Mouse (Mus musculus) heart, embryonic 10.5 days (tissue): ENCODE data around the gene Pik3r5. TPM values are rescaled to one million over a fixed set of nuclear protein-coding genes. Genes with fewer than 3 reads are reported as not detected.
A peak's percentile ranks its signal among the peaks of the same experiment; 100 is the strongest.

Experiments
- DNase-seq: peaks from one replicate; pipeline ENCODE4 v3.0.0-alpha.2; 2017; ENCODE audit warnings: low spot score
- H3K27ac ChIP-seq: fragments of 300-500 bp; sonication (generic); 2 replicates; pipeline ENCODE4 v1.5.1; 2016; ENCODE audit warnings: mild to moderate bottlenecking
- H3K27me3 ChIP-seq: fragments of 300-500 bp; sonication (generic); 2 replicates; pipeline ENCODE4 v1.6.1; 2016; ENCODE audit warnings: mild to moderate bottlenecking; ENCODE audit not compliant: poor library complexity, insufficient read depth, severe bottlenecking
- H3K36me3 ChIP-seq: fragments of 300-500 bp; sonication (generic); 2 replicates; pipeline ENCODE4 v1.6.1; 2016; ENCODE audit warnings: mild to moderate bottlenecking, moderate library complexity
- H3K4me1 ChIP-seq: fragments of 300-500 bp; sonication (generic); 2 replicates; pipeline ENCODE4 v1.6.1; 2016; ENCODE audit warnings: mild to moderate bottlenecking
- H3K4me3 ChIP-seq: fragments of 300-500 bp; sonication (generic); 2 replicates; pipeline ENCODE4 v1.5.1; 2016; ENCODE audit warnings: mild to moderate bottlenecking, moderate library complexity
- H3K9me3 ChIP-seq: fragments of 300-500 bp; sonication (generic); 2 replicates; pipeline ENCODE4 v1.6.1; 2016; ENCODE audit warnings: mild to moderate bottlenecking, moderate library complexity
- whole genome bisulfite sequencing: fragments of 180-500 bp; shearing (Covaris S2); methylation state at CpG from one replicate; pipeline ENCODE4 v1.1.7; 2016; 5-methylcytosine and 5-hydroxymethylcytosine counted together
- polyA plus RNA-seq: library from polyadenylated mRNA; unstranded; fragments of >200 nt; fragmentation: Nextera tagmentation; extraction: Ambion mirVana; gene quantifications from 2 replicates; pipeline ENCODE4 v1.2.1, GENCODE M21; 2016

Gene Pik3r5
- 0.07 and 0.48 TPM in 2 replicates for polyA plus RNA-seq

- H3K27ac ChIP-seq: peak within 1 kb of the TSS; percentile 42; the same call in 1 of the 2 replicates
- no peaks in the 10 kb centered on the region for H3K9me3 ChIP-seq
- no peaks in the 10 kb centered on the region for H3K36me3 ChIP-seq
- DNase-seq: peak; percentile 93
- 7% methylated on average over 35 of the region's 35 CpGs for WGBS
- peaks cover 57% of the 10 kb centered on the region for H3K27me3 ChIP-seq
- H3K4me1 ChIP-seq: peaks cover 8% of the 10 kb centered on the region
- peak within 1 kb of the TSS; percentile 62 for H3K4me3 ChIP-seq
Observed at GRCm38 (mm10) chr11:68431699-68432360, at the start of gene Pik3r5. TSS of gene Pik3r5 (plus strand) at chr11:68432121.

DNA sequence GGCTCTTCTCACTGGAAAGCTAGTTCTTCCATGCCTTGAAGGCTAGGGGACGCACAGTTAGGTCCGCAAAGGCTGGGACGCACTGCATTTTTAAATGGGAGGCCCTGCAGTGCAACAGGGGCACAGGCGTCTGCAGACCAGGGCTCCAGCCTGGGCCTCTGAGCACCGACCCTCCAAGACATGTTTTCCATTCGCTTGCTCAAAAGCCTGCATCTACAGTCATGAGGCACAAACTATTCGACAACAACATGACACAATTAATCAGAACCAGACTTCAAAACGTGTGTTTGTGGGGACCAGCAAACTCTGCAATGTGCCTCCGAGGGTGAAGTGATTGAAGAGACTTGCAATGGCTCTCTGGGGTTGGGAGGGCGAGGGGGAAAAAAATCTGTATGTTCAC is 48.4 kb upstream of the Pik3r5 start:
- Histone ChIP-seq H3K36me3 (no peaks in the 10 kb centered on the region), H3K4me3 (peak overlapping the region; percentile 77; the same call in 1 of the 2 replicates), H3K27me3 (peaks cover 95% of the 10 kb centered on the region), H3K27ac (no peak overlapping the region), H3K9me3 (no peaks in the 10 kb centered on the region), H3K4me1 (peaks cover 55% of the 10 kb centered on the region)
- DNase-seq: no peak
- WGBS: 6% methylated on average over 10 of the region's 10 CpGs

DNA sequence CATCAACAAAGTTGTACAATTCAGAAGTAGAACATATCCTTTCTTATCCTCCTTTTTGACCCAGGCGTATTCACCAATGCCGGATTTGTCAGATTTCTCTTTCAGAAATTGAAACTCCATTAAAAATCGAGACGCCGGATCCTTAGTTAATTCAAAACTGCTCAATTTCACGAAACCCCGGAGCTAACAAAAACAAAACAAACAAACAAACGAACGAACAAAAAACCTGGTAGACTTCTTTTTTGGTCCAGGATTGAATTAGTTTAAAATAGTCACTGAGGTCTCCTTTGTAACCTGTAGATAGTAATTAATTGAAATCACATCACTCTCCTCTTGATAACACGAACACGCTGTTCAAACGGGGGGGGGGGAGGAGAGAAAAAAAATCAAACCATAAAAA is 47.8 kb upstream of the Pik3r5 start:
- Histone ChIP-seq H3K36me3 (no peaks in the 10 kb centered on the region), H3K4me1 (peaks cover 49% of the 10 kb centered on the region), H3K27ac (no peak overlapping the region; the same call in 1 of the 2 replicates), H3K27me3 (peaks cover 95% of the 10 kb centered on the region), H3K9me3 (no peaks in the 10 kb centered on the region), H3K4me3 (peak overlapping the region; percentile 77)
- DNase-seq: no peak
- 8% methylated on average over 12 of the region's 12 CpGs for WGBS

DNA sequence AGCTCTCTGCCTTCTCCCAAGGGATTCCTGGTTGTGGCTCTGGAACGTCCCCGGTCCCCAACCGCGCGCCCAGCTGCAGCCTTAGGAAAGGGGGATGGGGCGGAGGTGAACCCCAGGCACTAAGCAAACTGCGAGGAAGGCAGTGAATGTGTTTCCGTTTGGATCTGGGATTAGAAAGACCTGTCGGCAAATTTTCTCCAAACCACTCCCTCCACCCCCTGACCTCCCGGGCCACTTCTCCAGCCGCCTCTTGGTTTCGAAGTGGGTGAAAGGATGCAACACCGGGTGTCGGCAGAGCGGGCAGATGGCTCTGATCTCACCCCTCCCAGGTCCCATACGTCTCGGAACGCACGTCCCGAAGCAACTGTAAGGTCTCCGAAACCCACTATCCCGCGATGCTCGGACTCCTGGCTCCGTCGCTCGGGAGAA is 47.3 kb upstream of the Pik3r5 start:
- H3K27ac ChIP-seq: peak overlapping the region; percentile 89
- H3K4me3 ChIP-seq: peak overlapping the region; percentile 77
- H3K9me3 ChIP-seq: no peaks in the 10 kb centered on the region
- WGBS: under 1% methylated on average over 27 of the region's 27 CpGs
- no peak for DNase-seq
- H3K27me3 ChIP-seq: peaks cover 95% of the 10 kb centered on the region
- peaks cover 47% of the 10 kb centered on the region for H3K4me1 ChIP-seq
- H3K36me3 ChIP-seq: no peaks in the 10 kb centered on the region

- H3K36me3 ChIP-seq: no peaks in the 10 kb centered on the region
- H3K4me3 ChIP-seq: peak overlapping the region; percentile 77
- WGBS: under 1% methylated on average over 94 of the region's 94 CpGs
- H3K27me3 ChIP-seq: peaks cover 98% of the 10 kb centered on the region
- peak overlapping the region; percentile 89 for H3K27ac ChIP-seq
- H3K4me1 ChIP-seq: peaks cover 48% of the 10 kb centered on the region
- no peaks in the 10 kb centered on the region for H3K9me3 ChIP-seq
- DNase-seq: no peak
Observed at GRCm38 (mm10) chr11:68385021-68385821, 46.7 kb upstream of the Pik3r5 start.

- Histone ChIP-seq H3K9me3 (no peaks in the 10 kb centered on the region), H3K27me3 (peaks cover 98% of the 10 kb centered on the region), H3K4me1 (peaks cover 56% of the 10 kb centered on the region), H3K36me3 (no peaks in the 10 kb centered on the region), H3K4me3 (peak overlapping the region; percentile 77), H3K27ac (peak overlapping the region; percentile 89)
- WGBS: under 1% methylated on average over 68 of the region's 68 CpGs
- DNase-seq: no peak
Observed at GRCm38 (mm10) chr11:68385921-68386588, 45.9 kb upstream of the Pik3r5 start.

DNA sequence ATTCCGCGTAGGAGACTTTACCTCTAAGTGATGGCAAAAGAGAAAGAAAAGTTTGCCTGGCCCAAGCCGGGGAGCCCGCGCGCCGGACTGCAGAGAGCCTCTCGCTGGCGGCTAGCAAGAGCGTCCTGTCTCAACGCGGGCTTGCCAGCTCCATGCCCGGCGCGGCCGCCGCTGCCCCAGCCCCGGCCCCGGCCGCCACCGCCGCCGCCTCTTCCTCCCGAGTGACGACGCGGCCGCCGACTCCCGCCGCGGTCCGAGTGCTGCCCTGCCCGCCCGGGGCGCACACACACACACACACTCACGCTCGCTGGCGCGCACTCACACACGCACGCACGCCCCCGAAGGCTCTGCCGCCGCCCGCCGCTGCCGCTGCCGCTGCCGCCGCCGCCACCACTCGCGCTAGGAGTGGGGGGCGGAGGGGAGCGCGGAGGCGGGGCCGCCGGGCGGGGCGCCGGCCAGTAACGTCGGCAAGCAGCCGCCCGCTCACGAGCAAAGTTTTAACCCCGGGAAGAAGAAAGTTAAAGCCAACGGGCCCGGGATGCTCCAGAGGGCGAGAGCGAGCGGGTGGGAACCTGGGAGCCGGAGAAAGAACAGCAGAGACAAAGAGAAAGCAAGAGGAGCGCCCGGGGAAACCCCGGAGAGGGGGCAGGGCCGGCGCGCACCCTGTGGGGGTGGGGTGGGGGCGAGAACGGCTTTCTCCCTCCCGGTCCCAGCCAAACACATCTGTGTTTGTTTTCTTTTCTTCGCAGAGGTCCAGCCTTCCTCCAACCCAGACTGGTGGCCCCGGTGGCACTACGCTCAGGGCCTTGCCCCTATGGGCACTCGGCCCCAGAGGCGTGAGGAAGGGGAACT is 45.1 kb upstream of the Pik3r5 start:
- no peaks in the 10 kb centered on the region for H3K36me3 ChIP-seq
- H3K9me3 ChIP-seq: no peaks in the 10 kb centered on the region
- peak overlapping the region; percentile 77 for H3K4me3 ChIP-seq
- WGBS: 2% methylated on average over 84 of the region's 90 CpGs
- H3K27me3 ChIP-seq: peaks cover 98% of the 10 kb centered on the region
- peaks cover 63% of the 10 kb centered on the region for H3K4me1 ChIP-seq
- peak overlapping the region; percentile 89 for H3K27ac ChIP-seq
- DNase-seq: no peak

DNA sequence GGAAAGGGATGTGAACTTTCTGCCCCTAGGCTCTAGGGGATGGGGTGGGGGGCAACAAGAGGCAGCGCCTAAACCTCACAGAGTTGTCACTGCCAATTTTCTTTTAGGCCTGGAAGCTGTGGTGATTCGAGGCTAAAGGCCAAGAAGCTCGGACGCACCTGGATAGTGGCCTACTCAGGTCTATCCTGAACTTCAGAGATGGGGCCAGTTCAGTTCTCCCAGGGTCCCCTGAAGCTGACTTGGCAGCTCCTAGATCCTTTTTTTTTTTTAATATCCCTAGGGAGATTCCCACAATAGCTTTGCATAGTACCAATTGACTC is 44.5 kb upstream of the Pik3r5 start:
- H3K27ac ChIP-seq: peak overlapping the region; percentile 89
- no peaks in the 10 kb centered on the region for H3K9me3 ChIP-seq
- H3K4me3 ChIP-seq: peak overlapping the region; percentile 77
- WGBS: 20% methylated on average over 4 of the region's 4 CpGs
- peaks cover 65% of the 10 kb centered on the region for H3K4me1 ChIP-seq
- no peak for DNase-seq
- H3K36me3 ChIP-seq: no peaks in the 10 kb centered on the region
- H3K27me3 ChIP-seq: peaks cover 98% of the 10 kb centered on the region

GRCm38 (mm10) chr11:68387971-68388654 is 43.8 kb upstream of the Pik3r5 start:
- Histone ChIP-seq H3K27me3 (peaks cover 97% of the 10 kb centered on the region), H3K4me1 (peaks cover 65% of the 10 kb centered on the region), H3K9me3 (no peaks in the 10 kb centered on the region), H3K36me3 (no peaks in the 10 kb centered on the region), H3K4me3 (0 out of 2 replicates have a peak overlapping the region, but pooled peaks have one; percentile 77), H3K27ac (peak overlapping the region; percentile 56; the same call in 1 of the 2 replicates)
- DNase-seq: no peak
- 33% methylated on average over 11 of the region's 11 CpGs for WGBS

DNA sequence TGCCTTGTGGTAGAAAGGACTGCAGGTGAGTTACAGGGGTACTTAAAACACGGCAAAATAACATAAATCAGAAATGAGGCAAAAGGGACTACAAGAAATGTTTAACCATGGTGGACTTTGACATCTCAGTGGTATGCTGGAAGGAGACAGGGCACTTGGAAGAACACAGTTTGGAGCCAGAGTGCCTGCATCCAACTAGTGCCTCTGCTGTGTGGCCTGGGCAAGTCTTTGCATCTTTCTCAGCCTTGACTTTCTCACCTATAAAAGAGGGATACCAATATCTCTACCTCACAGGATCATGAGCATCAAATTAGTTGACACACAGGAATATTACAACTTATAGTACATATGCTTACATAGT is 43.3 kb upstream of the Pik3r5 start:
- peaks cover 95% of the 10 kb centered on the region for H3K27me3 ChIP-seq
- 31% methylated on average over 1 of the region's 1 CpGs for WGBS
- H3K36me3 ChIP-seq: no peaks in the 10 kb centered on the region
- H3K9me3 ChIP-seq: no peaks in the 10 kb centered on the region
- peak overlapping the region; percentile 56; the same call in 1 of the 2 replicates for H3K27ac ChIP-seq
- DNase-seq: no peak
- peaks cover 61% of the 10 kb centered on the region for H3K4me1 ChIP-seq
- H3K4me3 ChIP-seq: no peak overlapping the region

- peak overlapping the region; percentile 67; the same call in 1 of the 2 replicates for H3K27ac ChIP-seq
- H3K9me3 ChIP-seq: no peaks in the 10 kb centered on the region
- H3K4me1 ChIP-seq: peaks cover 58% of the 10 kb centered on the region
- DNase-seq: no peak
- H3K36me3 ChIP-seq: no peaks in the 10 kb centered on the region
- 3% methylated on average over 8 of the region's 8 CpGs for WGBS
- H3K4me3 ChIP-seq: no peak overlapping the region
- H3K27me3 ChIP-seq: peaks cover 97% of the 10 kb centered on the region
Observed at GRCm38 (mm10) chr11:68389621-68390020, 42.3 kb upstream of the Pik3r5 start.
